Mouse (Mus musculus) heart, adult 10 weeks (tissue): Measurements from ENCODE around the gene Rnf113a1. TPM values are rescaled to one million over a fixed set of nuclear protein-coding genes. Genes with fewer than 3 reads are reported as not detected.

ENCODE experiments used
- polyA plus RNA-seq: library from polyadenylated mRNA; stranded (reverse); fragments of 350-450 nt; fragmentation: Illumina TruSeq; extraction: RNeasy Lipid Tissue Mini Kit (QIAGEN cat#74804); gene quantifications from one replicate; pipeline ENCODE4 v1.2.3, GENCODE M21; 2014; ENCODE audit warnings: low read depth, low replicate concordance

Rnf113a1 gene
- polyA plus RNA-seq: 3.8 TPM

GRCm38 (mm10) chrX:37191105-37191743, at the start of gene Rnf113a1, which contains the start of gene Ndufa1:
Gene Rnf113a1 (plus strand): TSS chrX:37191245.
Gene Ndufa1 (minus strand): TSS chrX:37191163.

GRCm38 (mm10) chrX:37168742-37169141, 22.3 kb upstream of the Rnf113a1 start, which contains the start of gene Akap14:
Gene Akap14 (minus strand): TSS chrX:37168842.

GRCm38 (mm10) chrX:37210941-37211340, 19.9 kb downstream of the Rnf113a1 start, which contains the start of gene Gm9:
Gene Gm9 (minus strand): TSS chrX:37211041.

GRCm38 (mm10) chrX:37222158-37222557, 31.1 kb downstream of the Rnf113a1 start, which contains the start of gene Rhox1:
Gene Rhox1 (minus strand): TSS chrX:37222258.

Other genes with a start within 250 kb of the Rnf113a1 start
- 6.0 TPM for gene Sept6, start 199.5 kb upstream of the Rnf113a1 start, polyA plus RNA-seq
- gene Sowahd, start 142.4 kb upstream of the Rnf113a1 start, polyA plus RNA-seq: not detected
- 275 TPM for gene Rpl39, start 105.8 kb upstream of the Rnf113a1 start, polyA plus RNA-seq
- gene Upf3b, start 80.9 kb upstream of the Rnf113a1 start, polyA plus RNA-seq: 19.8 TPM
- gene Nkap, start 64.5 kb upstream of the Rnf113a1 start, polyA plus RNA-seq: 7.0 TPM
- not detected for gene Akap14, start 22.4 kb upstream of the Rnf113a1 start, polyA plus RNA-seq
- gene Ndufa1, start 82 bp upstream of the Rnf113a1 start, polyA plus RNA-seq: 1,300 TPM
- not detected for gene Gm9, start 19.8 kb downstream of the Rnf113a1 start, polyA plus RNA-seq
- not detected for gene Rhox1, start 31.0 kb downstream of the Rnf113a1 start, polyA plus RNA-seq
- gene Rhox2a, start 53.7 kb downstream of the Rnf113a1 start, polyA plus RNA-seq: not detected
- not detected for gene Rhox3a, start 58.7 kb downstream of the Rnf113a1 start, polyA plus RNA-seq
- gene Rhox4a, start 74.1 kb downstream of the Rnf113a1 start, polyA plus RNA-seq: not detected
- gene Rhox3a2, start 188.8 kb downstream of the Rnf113a1 start, polyA plus RNA-seq: not detected
- not detected for gene Rhox4a2, start 199.6 kb downstream of the Rnf113a1 start, polyA plus RNA-seq
- not detected for gene Rhox2b, start 220.8 kb downstream of the Rnf113a1 start, polyA plus RNA-seq
- not detected for gene Rhox4b, start 241.2 kb downstream of the Rnf113a1 start, polyA plus RNA-seq